Mouse (Mus musculus) cerebellum, postnatal 36 days (tissue): Measurements from ENCODE around the gene Ascl4.

ENCODE experiments used
- DNase-seq, 2 experiments: peaks; one replicate each; pipeline ENCODE4 v3.0.0; 2021 to 2022; ENCODE audit warnings: mixed read lengths in 2 of 2

The Ascl4 gene

GRCm38 (mm10) chr10:85927676-85928445 is at the start of gene Ascl4:
Gene Ascl4, plus strand, starts transcription at chr10:85927681.
- peak in 1 of 2 experiments; percentile 26 for DNase-seq

GRCm38 (mm10) chr10:85879886-85880486 is 47.5 kb upstream of the Ascl4 start:
- no peak for DNase-seq

- peak; percentile 94 to 96 for DNase-seq
Measured at GRCm38 (mm10) chr10:85916498-85917309, 10.8 kb upstream of the Ascl4 start, which contains the start of gene Prdm4. Gene Prdm4, minus strand, starts transcription at chr10:85917142.

- DNase-seq, result peak; percentile 83 to 87
Measured at GRCm38 (mm10) chr10:85928499-85929207, 1.2 kb downstream of the Ascl4 start.

- peak in 1 of 2 experiments; percentile 13 for DNase-seq
Measured at GRCm38 (mm10) chr10:85929208-85929591, 1.7 kb downstream of the Ascl4 start.

- no peak for DNase-seq
Measured at GRCm38 (mm10) chr10:85929962-85930361, 2.5 kb downstream of the Ascl4 start.

GRCm38 (mm10) chr10:85936280-85936965 is 8.9 kb downstream of the Ascl4 start:
- no peak for DNase-seq

GRCm38 (mm10) chr10:85948483-85949196 is 21.2 kb downstream of the Ascl4 start:
- no peak for DNase-seq

- DNase-seq, result no peak
Measured at GRCm38 (mm10) chr10:85951765-85952443, 24.4 kb downstream of the Ascl4 start.

GRCm38 (mm10) chr10:85953401-85953800 is 25.9 kb downstream of the Ascl4 start:
- DNase-seq, result peak; percentile 5 to 8

GRCm38 (mm10) chr10:85954429-85954828 is 26.9 kb downstream of the Ascl4 start:
- peak in 1 of 2 experiments; percentile 6 for DNase-seq

- DNase-seq, result peak in 1 of 2 experiments; percentile 8
Measured at GRCm38 (mm10) chr10:85956871-85957419, 29.5 kb downstream of the Ascl4 start.

GRCm38 (mm10) chr10:85957464-85957950 is 30.0 kb downstream of the Ascl4 start, which contains the start of gene Rtcb:
Gene Rtcb, minus strand, starts transcription at chr10:85957823.
- peak; percentile 98 to 100 for DNase-seq

- DNase-seq, result no peak
Measured at GRCm38 (mm10) chr10:85962897-85963296, 35.4 kb downstream of the Ascl4 start.

- no peak for DNase-seq
Measured at GRCm38 (mm10) chr10:85964316-85964715, 36.8 kb downstream of the Ascl4 start.

GRCm38 (mm10) chr10:85966476-85966875 is 39.0 kb downstream of the Ascl4 start:
- DNase-seq, result no peak

- DNase-seq, result no peak
Measured at GRCm38 (mm10) chr10:85967411-85968156, 40.1 kb downstream of the Ascl4 start.

GRCm38 (mm10) chr10:85968157-85968634 is 40.7 kb downstream of the Ascl4 start:
- peak; percentile 78 to 89 for DNase-seq

GRCm38 (mm10) chr10:85968731-85969130 is 41.2 kb downstream of the Ascl4 start:
- DNase-seq, result no peak
